Mouse (Mus musculus) lung, postnatal 0 days (tissue): ENCODE measurements around the gene Nek8. TPM values are rescaled to one million over a fixed set of nuclear protein-coding genes. Genes with fewer than 3 reads are reported as not detected.

Experiments
- ATAC-seq: fragments of 200-750 bp; cut with Nextera tagmentation; 2 replicates; pipeline ENCODE4 v1.8.0; 2017; ENCODE audit warnings: moderate library complexity
- DNase-seq: peaks from one replicate; pipeline ENCODE4 v3.0.0-alpha.2; 2016; ENCODE audit warnings: low spot score
- H3K27ac ChIP-seq: fragments of 300-500 bp; sonication (generic); 2 replicates; pipeline ENCODE4 v1.5.1; 2014; ENCODE audit warnings: antibody characterized with exemption, mild to moderate bottlenecking, low read length, mixed read lengths
- H3K27me3 ChIP-seq: fragments of 300-500 bp; sonication (generic); replicated peaks from 2 replicates; pipeline ENCODE4 v1.6.1; 2014; ENCODE audit warnings: low read length, mixed read lengths; ENCODE audit not compliant: insufficient read depth
- H3K36me3 ChIP-seq: fragments of 300-500 bp; sonication (generic); 2 replicates; pipeline ENCODE4 v1.6.1; 2014; ENCODE audit warnings: low read length, mixed read lengths; ENCODE audit not compliant: insufficient read depth
- H3K4me1 ChIP-seq: fragments of 300-500 bp; sonication (generic); 2 replicates; pipeline ENCODE4 v1.6.1; 2014; ENCODE audit warnings: antibody characterized with exemption, low read depth, low read length, mixed read lengths; ENCODE audit not compliant: insufficient read depth
- H3K4me2 ChIP-seq: fragments of 300-500 bp; sonication (generic); replicated peaks from 2 replicates; pipeline ENCODE4 v1.6.1; 2014; ENCODE audit warnings: low read depth, mild to moderate bottlenecking, low read length, moderate library complexity, mixed read lengths
- H3K4me3 ChIP-seq: fragments of 300-500 bp; sonication (generic); 2 replicates; pipeline ENCODE4 v1.5.1; 2014; ENCODE audit warnings: low read depth, low read length
- H3K9ac ChIP-seq: fragments of 300-500 bp; sonication (generic); replicated peaks from 2 replicates; pipeline ENCODE4 v1.6.1; 2014; ENCODE audit warnings: low read depth, mild to moderate bottlenecking
- H3K9me3 ChIP-seq: fragments of 300-500 bp; sonication (generic); 2 replicates; pipeline ENCODE4 v1.6.1; 2016; ENCODE audit warnings: low read length, mixed read lengths
- CTCF ChIP-seq: IDR thresholded peaks from 2 replicates; pipeline ENCODE4 v1.5.1; 2016; ENCODE audit warnings: antibody characterized with exemption, mild to moderate bottlenecking
- EP300 ChIP-seq: IDR thresholded peaks from 2 replicates; pipeline ENCODE4 v1.6.1; 2016; ENCODE audit warnings: antibody characterized with exemption, mild to moderate bottlenecking, control low read depth
- WGBS: fragments of 180-500 bp; shearing (Covaris S2); extraction: QIAGEN DNeasy Blood & Tissue Kit; methylation state at CpG from one replicate; pipeline ENCODE4 v1.1.7; 2014; 5-methylcytosine and 5-hydroxymethylcytosine counted together
- polyA plus RNA-seq: library from polyadenylated mRNA; unstranded; fragments of >200 nt; fragmentation: Nextera tagmentation; extraction: Ambion mirVana; gene quantifications from 2 replicates; pipeline ENCODE4 v1.2.1, GENCODE M21; 2015

Gene Nek8
- polyA plus RNA-seq, 1 experiment from 2014 or later = 11.7 TPM

DNA sequence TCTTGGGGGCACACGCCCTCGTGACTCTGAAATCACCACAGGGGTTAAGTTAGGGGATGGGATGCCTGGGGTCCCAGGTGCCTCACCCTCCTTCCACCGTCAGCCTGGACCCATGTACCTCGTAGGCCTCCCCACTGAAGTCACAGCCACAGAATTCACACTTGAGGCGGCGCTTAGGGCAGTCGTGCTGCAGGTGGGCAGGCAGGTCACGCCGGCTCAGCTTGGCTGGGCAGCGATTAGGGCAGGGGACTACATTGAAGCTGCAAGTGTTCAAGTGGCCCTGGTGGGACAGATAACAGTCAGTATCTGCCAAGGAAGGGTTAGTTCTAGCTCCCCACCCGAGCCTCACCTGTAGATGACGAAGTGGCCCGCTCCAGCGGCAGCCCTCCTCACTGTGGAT lies 15.3 kb downstream of the Nek8 start:
- no peak overlapping the region for H3K9ac ChIP-seq
- peaks cover 19% of the 10 kb centered on the region for H3K4me1 ChIP-seq
- no peaks in the 10 kb centered on the region for H3K9me3 ChIP-seq
- 76% methylated on average over 14 of the region's 14 CpGs for WGBS
- no peak overlapping the region for H3K4me2 ChIP-seq
- DNase-seq (no peak), ATAC-seq (no peak)
- no peak for TF ChIP-seq CTCF
- no peak for TF ChIP-seq EP300
- H3K27ac ChIP-seq = no peak overlapping the region
- H3K27me3 ChIP-seq = no peaks in the 10 kb centered on the region
- H3K4me3 ChIP-seq = no peak overlapping the region
- H3K36me3 ChIP-seq = no peaks in the 10 kb centered on the region

DNA sequence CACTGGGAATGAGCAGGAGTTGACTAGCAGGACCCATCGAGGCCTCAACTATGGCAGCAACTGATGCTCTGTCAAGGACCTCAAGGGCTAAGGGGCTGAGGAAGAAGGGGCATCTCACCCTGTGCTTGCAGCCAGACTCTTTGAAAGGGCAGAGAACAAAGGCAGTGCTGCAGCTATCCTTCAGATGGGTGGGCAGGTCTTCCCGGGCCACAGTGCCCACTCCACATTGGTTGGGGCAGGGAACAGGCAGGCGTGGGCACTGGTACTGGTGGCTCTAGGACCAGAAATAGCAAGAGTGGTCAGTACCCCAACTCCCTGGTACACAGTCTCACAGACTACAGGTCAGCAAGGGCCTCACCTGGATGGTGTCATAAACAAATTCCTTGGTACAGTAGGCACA lies 15.8 kb downstream of the Nek8 start:
- DNase-seq = no peak
- Histone ChIP-seq H3K4me2 (no peak overlapping the region), H3K9ac (no peak overlapping the region), H3K4me3 (no peak overlapping the region), H3K4me1 (peaks cover 14% of the 10 kb centered on the region; the same call in 1 of the 2 replicates), H3K36me3 (no peaks in the 10 kb centered on the region), H3K9me3 (no peaks in the 10 kb centered on the region), H3K27me3 (no peaks in the 10 kb centered on the region), H3K27ac (0 out of 2 replicates have a peak overlapping the region, but pooled peaks have one; percentile 12)
- ATAC-seq = no peak
- 73% methylated on average over 3 of the region's 3 CpGs for WGBS
- no peak for TF ChIP-seq CTCF
- TF ChIP-seq EP300 = no peak

DNA sequence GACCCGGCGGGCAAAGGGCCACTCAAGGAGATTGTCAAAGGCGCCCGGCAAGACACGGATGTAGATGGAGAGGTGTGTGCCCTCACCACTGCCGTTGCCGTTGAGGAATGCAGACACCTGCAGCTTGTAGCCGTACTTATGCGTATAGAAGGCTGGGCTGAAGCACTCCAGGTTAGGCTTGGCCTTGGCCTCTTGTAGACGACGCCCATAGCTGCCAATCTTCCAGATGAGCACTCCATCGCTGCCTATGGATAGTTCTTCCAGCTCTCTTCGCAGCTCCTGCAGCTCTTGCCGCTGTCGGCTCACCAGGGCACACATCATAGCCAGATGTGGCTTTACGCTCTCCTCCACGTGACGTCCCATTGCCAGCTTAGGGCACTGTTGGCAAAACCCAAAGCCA lies 16.3 kb downstream of the Nek8 start:
- peaks cover 14% of the 10 kb centered on the region; the same call in 1 of the 2 replicates for H3K4me1 ChIP-seq
- 73% methylated on average over 18 of the region's 18 CpGs for WGBS

DNA sequence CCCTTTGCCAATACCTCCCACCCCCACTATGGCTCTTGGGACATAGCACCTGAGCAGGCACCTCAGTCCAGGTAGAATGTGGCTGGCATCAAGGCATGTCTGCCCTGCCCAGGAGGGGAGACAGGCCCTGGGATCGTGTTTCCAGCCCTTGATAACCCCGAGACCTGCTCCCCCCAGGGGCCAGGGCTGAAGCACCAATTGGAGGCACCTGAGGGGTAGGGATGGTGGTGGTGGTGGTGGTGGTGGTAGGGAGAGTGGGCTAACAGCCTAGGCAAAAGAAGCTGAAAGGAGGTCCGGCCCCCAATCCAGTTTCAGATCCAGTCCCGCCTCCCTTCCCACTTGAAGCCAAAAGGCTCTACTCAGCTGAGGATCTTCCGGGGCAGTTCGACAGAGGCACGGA lies 16.9 kb downstream of the Nek8 start:
- Histone ChIP-seq H3K36me3 (0 out of 2 replicates have a peak, but pooled peaks cover 4% of the 10 kb centered on the region), H3K4me2 (no peak overlapping the region), H3K27me3 (no peaks in the 10 kb centered on the region), H3K4me3 (no peak overlapping the region), H3K27ac (no peak overlapping the region), H3K9ac (no peak overlapping the region), H3K4me1 (peaks cover 14% of the 10 kb centered on the region; the same call in 1 of the 2 replicates), H3K9me3 (no peaks in the 10 kb centered on the region)
- DNase-seq = no peak
- 44% methylated on average over 7 of the region's 7 CpGs for WGBS
- no peak for TF ChIP-seq CTCF
- TF ChIP-seq EP300 = no peak
- no peak for ATAC-seq

More for the DNA sequence above, 16.3 kb downstream of the Nek8 start:
- Histone ChIP-seq H3K4me3 (no peak overlapping the region), H3K9me3 (no peaks in the 10 kb centered on the region), H3K4me2 (no peak overlapping the region), H3K9ac (no peak overlapping the region), H3K27me3 (no peaks in the 10 kb centered on the region), H3K36me3 (no peaks in the 10 kb centered on the region), H3K27ac (0 out of 2 replicates have a peak overlapping the region, but pooled peaks have one; percentile 12)
- DNase-seq (no peak), ATAC-seq (no peak)
- TF ChIP-seq CTCF (no peak), EP300 (no peak)

DNA sequence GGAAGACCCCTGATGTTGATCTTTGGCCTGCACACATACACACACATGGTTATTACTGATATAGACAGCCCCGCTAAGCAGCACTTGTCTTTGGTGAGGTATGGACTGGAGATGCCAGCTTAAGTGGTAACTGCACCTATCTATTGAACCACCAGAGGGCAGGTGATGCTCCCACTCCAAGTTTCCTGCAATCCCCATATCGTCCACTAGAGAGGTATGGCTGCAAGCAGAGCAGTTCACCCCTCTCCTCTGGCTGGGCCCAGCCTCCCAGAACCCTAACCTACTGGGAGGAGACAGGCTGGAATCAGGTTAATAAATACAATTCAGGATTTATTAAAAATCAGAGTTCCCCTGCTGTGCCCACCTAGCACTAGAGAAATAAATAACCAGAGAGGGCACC lies 17.4 kb downstream of the Nek8 start:
- peak; percentile 68 for ATAC-seq
- peaks cover 14% of the 10 kb centered on the region; the same call in 1 of the 2 replicates for H3K4me1 ChIP-seq

DNA sequence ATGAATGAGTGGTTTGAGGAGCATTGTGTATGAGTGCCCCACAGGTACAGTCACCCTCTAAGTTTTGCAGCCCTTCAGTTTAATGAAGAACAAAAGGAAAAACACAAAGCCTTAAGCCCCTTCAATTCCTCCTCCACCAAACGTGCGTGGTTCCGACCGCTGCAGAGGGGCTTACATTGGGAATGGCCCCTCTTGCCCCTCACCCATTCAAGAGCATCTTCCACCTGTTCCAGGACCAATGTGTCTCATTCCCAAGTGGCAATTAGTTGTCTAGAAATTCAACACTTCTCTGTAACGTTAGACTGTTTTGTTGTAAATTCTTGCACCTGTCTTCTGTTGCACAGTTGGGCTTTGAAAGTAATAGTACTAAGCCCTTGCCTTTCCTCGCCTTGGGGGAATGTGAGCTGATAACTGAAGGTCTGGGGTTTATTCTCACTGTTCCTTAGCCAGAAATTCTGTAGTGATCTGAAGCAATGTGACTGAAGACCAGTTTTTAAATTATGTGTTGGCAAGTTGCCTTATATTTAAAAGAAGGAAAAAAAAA lies 20.2 kb downstream of the Nek8 start:
- H3K9me3 ChIP-seq = no peaks in the 10 kb centered on the region
- H3K9ac ChIP-seq = no peak overlapping the region
- no peak overlapping the region for H3K27ac ChIP-seq
- ATAC-seq (no peak), DNase-seq (no peak)
- H3K27me3 ChIP-seq = no peaks in the 10 kb centered on the region
- H3K4me1 ChIP-seq = peaks cover 8% of the 10 kb centered on the region; the same call in 1 of the 2 replicates
- H3K4me3 ChIP-seq = no peak overlapping the region
- H3K4me2 ChIP-seq = no peak overlapping the region
- WGBS = 66% methylated on average over 6 of the region's 6 CpGs
- TF ChIP-seq EP300 (no peak), CTCF (no peak)
- H3K36me3 ChIP-seq = 0 out of 2 replicates have a peak, but pooled peaks cover 4% of the 10 kb centered on the region

More for the DNA sequence above, 17.4 kb downstream of the Nek8 start:
- Histone ChIP-seq H3K4me2 (no peak overlapping the region), H3K27me3 (no peaks in the 10 kb centered on the region), H3K9me3 (no peaks in the 10 kb centered on the region), H3K4me3 (no peak overlapping the region), H3K36me3 (0 out of 2 replicates have a peak, but pooled peaks cover 4% of the 10 kb centered on the region), H3K27ac (no peak overlapping the region), H3K9ac (no peak overlapping the region)
- 12% methylated on average over 2 of the region's 2 CpGs for WGBS
- DNase-seq = peak; percentile 94
- TF ChIP-seq CTCF (peak; percentile 99), EP300 (no peak)
